Mouse (Mus musculus): Measurements from ENCODE around the gene Tmem117.

Tmem117 gene

DNA sequence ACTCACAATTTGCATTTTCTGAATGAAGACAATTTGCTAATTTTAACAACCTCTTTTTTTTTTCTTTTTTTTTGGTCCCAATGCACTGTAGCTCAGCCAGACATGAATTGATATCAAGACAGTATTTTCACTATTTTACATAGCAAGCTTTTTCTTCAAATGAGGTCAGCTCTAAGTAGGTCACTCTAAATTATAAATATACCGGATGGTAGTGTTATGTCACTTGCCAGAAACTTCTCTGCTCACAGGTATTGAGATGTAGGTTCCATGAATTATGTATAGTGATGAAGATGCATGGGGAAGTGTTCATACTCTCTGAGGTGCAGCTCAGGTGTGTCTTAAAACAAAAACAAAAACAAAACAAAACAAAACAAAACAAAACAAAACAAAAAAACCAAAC lies 264.2 kb downstream of the Tmem117 start:
- no peak for DNase-seq (ENCODE audit: low spot score in 2 of 2)

- no peak for DNase-seq (ENCODE audit: low spot score in 2 of 2)
These were observed 265.1 kb downstream of the Tmem117 start for GRCm38 (mm10) chr15:94894086-94894485.

- no peak for DNase-seq (ENCODE audit: low spot score in 2 of 2)
These were observed 266.6 kb downstream of the Tmem117 start for GRCm38 (mm10) chr15:94895681-94896080.

DNA sequence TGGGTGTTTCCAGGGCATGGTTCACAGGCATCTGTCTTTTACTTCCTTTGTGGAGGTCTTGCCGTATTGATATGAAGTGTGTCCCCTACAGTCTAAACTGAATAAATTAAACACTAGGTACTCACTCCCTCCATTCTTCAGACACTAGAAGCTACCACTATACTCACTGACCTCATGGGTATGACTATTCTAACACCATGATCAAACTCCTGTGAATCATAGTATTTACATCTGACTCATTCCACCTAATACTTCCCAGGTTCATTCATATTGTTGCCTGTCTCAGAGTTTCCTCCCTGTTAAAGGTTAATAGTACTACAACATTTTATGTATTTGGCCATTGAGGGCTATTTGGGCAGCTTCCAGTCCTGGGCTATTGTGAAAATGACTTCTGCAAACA lies 274.2 kb downstream of the Tmem117 start:
- no peak for DNase-seq (ENCODE audit: low spot score in 2 of 2)

DNA sequence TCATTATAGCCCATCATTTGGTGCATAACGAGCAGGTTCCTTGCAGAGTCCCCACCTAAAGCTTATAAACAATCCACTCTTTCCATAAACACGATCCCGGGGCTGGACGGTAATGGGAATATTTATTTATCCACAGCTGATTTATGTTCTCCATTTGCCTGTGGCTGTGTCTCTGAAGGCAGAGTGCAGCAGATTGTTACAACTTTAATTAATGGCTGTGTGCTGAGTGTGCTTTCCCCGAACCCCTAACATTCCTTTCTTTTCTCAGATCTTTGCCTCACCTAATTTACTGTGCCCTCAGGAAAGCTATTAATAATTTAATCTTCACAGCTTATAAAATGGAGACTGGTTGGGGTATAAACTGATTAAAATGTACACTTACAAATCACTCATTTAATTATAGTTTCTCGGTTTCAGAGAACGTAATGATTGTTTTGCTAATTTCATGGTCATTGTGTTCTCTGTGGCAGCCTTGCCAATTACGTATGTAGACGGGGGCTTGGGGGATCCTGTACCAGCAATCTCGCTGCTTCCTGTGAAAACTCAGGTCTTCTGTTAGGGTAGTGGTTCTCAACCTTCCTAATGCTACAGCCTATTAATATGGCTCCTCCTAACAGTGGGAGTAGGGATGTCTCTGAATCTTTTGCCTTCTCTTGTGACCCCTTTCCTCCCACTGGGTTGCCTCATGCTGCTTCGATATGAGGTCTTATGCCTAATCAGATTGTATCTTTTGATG lies 275.8 kb downstream of the Tmem117 start:
- no peak for DNase-seq (ENCODE audit: low spot score in 2 of 2)

GRCm38 (mm10) chr15:94921672-94922071 lies 292.6 kb downstream of the Tmem117 start:
- no peak for DNase-seq (ENCODE audit: low spot score in 2 of 2)

- no peak for DNase-seq (ENCODE audit: low spot score in 2 of 2)
These were observed 299.0 kb downstream of the Tmem117 start for GRCm38 (mm10) chr15:94927986-94928385.

DNA sequence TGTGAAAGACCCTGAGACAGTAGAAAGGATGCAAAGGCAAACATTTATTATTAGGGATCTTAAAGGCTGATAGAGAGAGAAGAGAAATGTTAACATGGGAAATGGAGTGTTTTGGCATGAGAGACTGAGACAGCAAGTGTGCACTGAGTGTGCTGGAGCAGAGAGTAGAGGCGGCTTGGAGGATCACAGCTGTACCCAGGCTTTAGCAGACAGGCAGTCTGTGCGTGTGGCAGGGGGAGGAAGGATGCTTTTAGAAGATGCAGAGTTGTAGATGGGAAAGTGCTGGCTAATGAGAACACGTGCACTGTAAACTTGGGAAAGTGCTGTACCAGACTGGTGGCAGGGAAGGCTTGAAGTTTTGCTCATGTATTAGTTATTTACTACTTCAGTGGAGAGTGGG lies 301.7 kb downstream of the Tmem117 start:
- no peak for DNase-seq (ENCODE audit: low spot score in 2 of 2)

- DNase-seq (ENCODE audit: low spot score in 2 of 2): no peak
These were observed 304.0 kb downstream of the Tmem117 start for GRCm38 (mm10) chr15:94933044-94933443.

- no peak for DNase-seq (ENCODE audit: low spot score in 2 of 2)
These were observed 304.4 kb downstream of the Tmem117 start for GRCm38 (mm10) chr15:94933480-94933879.

DNA sequence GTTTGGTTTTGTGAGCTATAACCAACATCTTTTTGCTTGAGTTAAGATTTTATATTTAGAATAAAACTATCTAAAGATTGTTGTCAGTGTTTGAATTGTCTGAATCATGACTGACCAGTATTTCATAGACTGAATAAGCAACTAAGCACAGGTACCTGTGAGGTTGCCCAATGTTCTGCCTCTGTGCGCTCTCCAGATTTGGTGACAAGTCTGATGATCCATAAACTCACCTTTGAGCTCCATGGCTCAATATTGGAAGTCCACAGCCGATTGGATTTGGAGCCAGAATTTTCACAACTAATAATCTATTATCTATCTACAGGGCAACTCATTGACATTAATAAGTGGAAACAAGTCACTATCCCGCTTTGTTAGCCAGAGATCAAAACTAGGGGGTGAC lies 312.9 kb downstream of the Tmem117 start:
- no peak for DNase-seq (ENCODE audit: low spot score in 2 of 2)

DNA sequence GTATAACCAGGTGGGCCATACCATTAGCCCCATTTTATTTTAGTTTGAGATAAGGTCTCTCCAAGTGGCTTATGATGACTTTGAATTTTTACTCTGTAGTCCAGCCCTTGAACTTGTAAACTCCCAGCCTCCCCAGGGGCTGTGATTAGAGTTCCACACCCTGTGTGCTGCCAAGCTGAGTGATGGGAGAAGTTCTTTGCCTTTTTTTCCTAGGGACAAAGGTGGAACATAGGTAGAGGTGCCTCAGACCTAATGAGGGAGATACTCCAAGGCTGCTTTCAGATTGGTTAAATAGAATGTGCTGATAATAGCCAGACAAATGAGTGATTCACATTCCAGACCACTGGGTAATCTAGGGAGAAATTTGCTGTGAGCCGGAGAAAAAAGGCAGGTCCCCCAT lies 313.4 kb downstream of the Tmem117 start:
- DNase-seq (ENCODE audit: low spot score in 2 of 2): no peak

GRCm38 (mm10) chr15:94943891-94944290 lies 314.9 kb downstream of the Tmem117 start:
- DNase-seq (ENCODE audit: low spot score in 2 of 2): no peak

DNA sequence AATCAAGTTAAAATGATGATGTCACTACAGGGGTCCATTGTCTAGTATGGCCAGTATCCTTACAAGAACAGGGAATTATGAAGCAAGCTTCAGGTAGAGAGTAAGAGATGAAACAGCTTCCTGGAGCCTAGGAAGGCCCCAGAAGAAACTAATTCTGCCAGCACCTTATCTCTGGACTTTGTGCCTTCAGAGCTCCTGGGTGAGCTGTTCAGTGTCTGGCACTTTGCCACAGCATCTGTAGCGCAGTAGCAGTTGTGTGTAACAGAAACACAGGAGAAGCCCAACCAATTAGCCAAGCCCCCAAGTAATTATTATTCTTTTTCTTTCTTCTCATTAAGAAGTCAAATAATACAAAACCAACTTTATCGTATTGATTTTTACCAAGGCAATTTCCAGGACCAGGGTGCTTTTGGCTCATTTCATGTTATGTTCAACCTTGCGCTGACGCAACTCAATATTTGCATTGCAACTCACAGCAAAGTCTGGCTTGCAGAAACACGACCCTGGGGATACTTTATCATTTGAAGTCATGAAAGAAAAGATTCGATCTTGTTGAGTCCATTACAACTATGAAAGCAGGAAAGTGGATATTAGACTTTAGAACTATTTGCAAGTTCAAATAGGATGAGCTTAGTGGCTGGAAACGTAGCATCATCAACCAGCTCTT lies 322.5 kb downstream of the Tmem117 start:
- no peak for DNase-seq (ENCODE audit: low spot score in 2 of 2)

DNA sequence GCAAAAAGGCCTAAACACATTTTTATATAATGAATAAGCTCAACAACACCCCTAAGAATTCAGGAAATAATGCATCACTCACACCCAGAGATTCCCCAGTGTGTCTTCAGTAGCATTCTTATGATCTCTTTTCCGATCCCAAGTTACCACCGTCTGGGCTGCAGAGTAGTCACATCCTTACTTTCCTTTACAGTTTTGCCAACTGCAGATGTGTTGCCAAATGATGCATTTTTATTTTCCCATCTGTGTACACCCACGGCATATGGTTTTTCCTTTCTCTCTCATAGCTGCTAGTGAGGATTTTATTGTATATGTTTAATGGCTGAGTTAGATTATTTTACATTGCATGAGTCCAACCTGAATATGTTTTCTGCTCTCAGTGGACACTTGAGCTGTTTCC lies 327.7 kb downstream of the Tmem117 start:
- no peak for DNase-seq (ENCODE audit: low spot score in 2 of 2)

- no peak for DNase-seq (ENCODE audit: low spot score in 2 of 2)
These were observed 328.2 kb downstream of the Tmem117 start for GRCm38 (mm10) chr15:94957202-94957601.

DNA sequence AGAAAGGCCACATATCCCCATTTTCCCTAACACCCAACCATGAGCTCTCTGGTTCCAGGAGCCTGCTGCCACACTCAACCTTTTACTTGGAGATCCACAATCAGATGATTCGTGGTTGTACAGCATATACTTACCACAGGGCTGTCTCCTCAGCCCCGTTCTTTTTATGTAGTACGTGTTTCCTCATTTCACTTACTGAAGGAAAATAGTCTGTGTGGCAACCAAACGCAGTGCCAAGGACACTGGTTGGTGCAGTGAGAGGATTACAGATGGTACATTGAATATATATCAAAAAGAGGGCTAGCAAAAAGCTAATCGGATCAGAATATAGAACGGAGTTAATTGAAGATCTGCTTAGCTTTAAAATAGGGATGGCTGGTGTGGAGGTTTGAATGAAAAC lies 338.0 kb downstream of the Tmem117 start:
- DNase-seq (ENCODE audit: low spot score in 2 of 2): no peak

DNA sequence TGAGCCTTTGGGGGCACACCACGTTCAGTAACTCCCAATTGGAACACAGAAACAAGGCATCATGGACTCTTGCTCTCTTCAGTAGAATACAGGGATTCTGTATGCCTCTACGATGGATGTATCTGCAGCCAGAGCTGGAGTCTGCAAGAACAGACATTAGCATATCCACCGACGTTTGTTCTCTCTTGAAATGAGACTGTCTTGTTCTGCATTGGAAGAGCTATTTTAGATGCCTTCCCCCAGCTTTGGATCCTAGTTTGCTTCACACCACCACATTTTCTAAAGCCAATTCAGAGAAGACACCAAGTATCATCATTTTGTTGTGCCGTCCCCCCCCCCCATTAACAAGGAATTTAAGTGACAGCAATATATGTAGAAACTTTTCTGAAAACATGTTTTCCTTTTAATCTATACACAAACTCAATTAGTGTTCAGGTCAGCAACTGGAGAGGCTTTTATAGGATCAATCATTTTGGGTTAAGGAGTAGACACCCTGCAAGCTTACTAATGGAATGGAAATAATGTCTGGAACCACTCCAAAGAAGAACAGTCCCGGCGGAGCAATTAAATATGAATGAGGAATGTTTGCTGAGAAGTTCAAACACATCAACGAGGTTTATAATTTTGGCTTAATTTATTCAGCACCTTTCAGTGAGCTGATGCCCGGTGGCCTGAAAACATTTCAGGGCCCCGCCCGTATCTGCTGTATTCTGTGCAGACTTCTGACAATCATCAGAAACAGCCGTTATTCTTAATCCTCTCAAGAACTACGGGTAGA lies 339.6 kb downstream of the Tmem117 start:
- no peak for DNase-seq (ENCODE audit: low spot score in 2 of 2)

GRCm38 (mm10) chr15:94981798-94982197 lies 352.8 kb downstream of the Tmem117 start:
- no peak for DNase-seq (ENCODE audit: low spot score in 2 of 2)

- DNase-seq (ENCODE audit: low spot score in 2 of 2): no peak
These were observed 366.3 kb downstream of the Tmem117 start for GRCm38 (mm10) chr15:94995352-94995751.

DNA sequence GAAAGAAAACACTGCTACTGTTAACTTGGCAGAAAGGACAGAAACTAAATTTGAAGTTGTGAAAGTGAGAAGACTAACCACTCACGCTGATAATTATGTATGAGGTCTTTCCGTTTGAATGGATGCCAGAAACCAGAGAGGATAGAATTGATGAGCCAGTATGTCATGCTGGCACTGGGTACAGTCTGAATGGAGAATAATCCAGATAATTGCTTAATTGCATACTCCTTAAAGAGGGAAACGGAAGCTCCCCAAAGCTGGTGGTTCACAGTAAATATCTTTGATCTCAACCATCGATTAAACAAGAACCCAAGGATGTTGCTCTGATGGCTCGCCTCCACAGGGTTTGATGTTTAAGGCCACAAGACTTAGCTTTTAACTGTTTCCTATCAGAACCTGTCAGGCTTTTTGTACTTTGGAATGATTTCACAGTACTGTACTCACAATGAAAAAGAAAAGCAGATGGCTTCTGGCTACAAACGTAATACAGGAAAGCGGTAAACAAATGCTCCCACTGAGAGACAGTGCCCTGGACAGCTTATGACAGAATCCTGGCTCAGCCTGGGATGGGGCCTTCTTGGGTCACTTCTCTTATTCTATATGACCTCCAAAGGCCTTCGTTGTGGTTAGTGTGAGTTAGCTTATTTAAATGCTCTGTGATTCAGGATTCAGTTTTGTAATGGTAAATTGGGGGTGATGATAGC lies 376.2 kb downstream of the Tmem117 start:
- no peak for DNase-seq (ENCODE audit: low spot score in 2 of 2)

- no peak for DNase-seq (ENCODE audit: low spot score in 2 of 2)
These were observed 393.2 kb downstream of the Tmem117 start for GRCm38 (mm10) chr15:95022251-95022650.

All from frontal cortex, postnatal 25 days (tissue).